Mouse (Mus musculus): ENCODE results near the gene Hhat.

- TF ChIP-seq CTCF (IDR thresholded peaks at IDR 0.05; ENCODE audit: insufficient read depth, low read depth, low read length) (no peak), POLR2A (IDR thresholded peaks at IDR 0.05; ENCODE audit: insufficient read depth, low read depth, low read length) (no peak)
Observed at GRCm38 (mm10) chr1:192744880-192745239, 26.2 kb downstream of the Hhat start.

All from olfactory bulb, adult 2 months (tissue).